Mouse (Mus musculus): ENCODE results near the gene Gm4847.

Gm4847 gene

GRCm38 (mm10) chr1:166647593-166647992 is at the start of gene Gm4847:
Gene Gm4847 (minus strand): TSS chr1:166647693.
- DNase-seq (ENCODE audit: low spot score), result no peak

- no peak for DNase-seq (ENCODE audit: low spot score)
Measured at GRCm38 (mm10) chr1:166681745-166682144, 34.3 kb upstream of the Gm4847 start, which contains the start of gene Fmo9. Gene Fmo9 (minus strand): TSS chr1:166681845.

GRCm38 (mm10) chr1:166669264-166669663 is 21.8 kb upstream of the Gm4847 start:
- no peak for DNase-seq (ENCODE audit: low spot score)

- DNase-seq (ENCODE audit: low spot score), result no peak
Measured at GRCm38 (mm10) chr1:166660800-166661199, 13.3 kb upstream of the Gm4847 start.
